Mouse (Mus musculus) kidney, embryonic 14.5 days (tissue): ENCODE data around the gene Mms19. TPM values are rescaled to one million over a fixed set of nuclear protein-coding genes. Genes with fewer than 3 reads are reported as not detected.
A peak's percentile ranks its signal among the peaks of the same experiment; 100 is the strongest.

Experiments
- ATAC-seq: fragments of 200-750 bp; cut with Nextera tagmentation; 2 replicates; pipeline ENCODE4 v1.8.0; 2017; ENCODE audit warnings: moderate number of reproducible peaks, mild to moderate bottlenecking, moderate TSS enrichment, moderate library complexity; ENCODE audit not compliant: low FRiP score, low TSS enrichment
- H3K27ac ChIP-seq: fragments of 300-500 bp; sonication (generic); 2 replicates; pipeline ENCODE4 v1.5.1; 2014; ENCODE audit warnings: low read depth, mild to moderate bottlenecking, low read length, moderate library complexity, mixed read lengths
- H3K27me3 ChIP-seq: fragments of 300-500 bp; sonication (generic); 2 replicates; pipeline ENCODE4 v1.6.1; 2014; ENCODE audit warnings: mild to moderate bottlenecking, low read length; ENCODE audit not compliant: control insufficient read depth, insufficient read depth
- H3K36me3 ChIP-seq: fragments of 300-500 bp; sonication (generic); 2 replicates; pipeline ENCODE4 v1.6.1; 2014; ENCODE audit warnings: low read length, mixed read lengths; ENCODE audit not compliant: control insufficient read depth, insufficient read depth
- H3K4me1 ChIP-seq: fragments of 300-500 bp; sonication (generic); 2 replicates; pipeline ENCODE4 v1.6.1; 2014; ENCODE audit warnings: low read length, mixed read lengths; ENCODE audit not compliant: control insufficient read depth, insufficient read depth
- H3K4me2 ChIP-seq: fragments of 300-500 bp; sonication (generic); replicated peaks from 2 replicates; pipeline ENCODE4 v1.6.1; 2014; ENCODE audit warnings: low read depth, mild to moderate bottlenecking, low read length
- H3K4me3 ChIP-seq: fragments of 300-500 bp; sonication (generic); 2 replicates; pipeline ENCODE4 v1.5.1; 2014; ENCODE audit warnings: mild to moderate bottlenecking, low read length
- H3K9ac ChIP-seq: fragments of 300-500 bp; sonication (generic); 2 replicates; pipeline ENCODE4 v1.6.1; 2014; ENCODE audit warnings: low read depth, mild to moderate bottlenecking, low read length, moderate library complexity
- H3K9me3 ChIP-seq: fragments of 300-500 bp; sonication (generic); 2 replicates; pipeline ENCODE4 v1.6.1; 2016; ENCODE audit warnings: low read length; ENCODE audit not compliant: control insufficient read depth
- WGBS: fragments of 180-500 bp; shearing (Covaris S2); extraction: QIAGEN DNeasy Blood & Tissue Kit; methylation state at CpG from one replicate; pipeline ENCODE4 v1.1.7; 2014; 5-methylcytosine and 5-hydroxymethylcytosine counted together
- polyA plus RNA-seq: library from polyadenylated mRNA; unstranded; fragments of >200 nt; fragmentation: Nextera tagmentation; extraction: Ambion mirVana; gene quantifications from 2 replicates; pipeline ENCODE4 v1.2.1, GENCODE M21; 2014

Mms19 gene
- polyA plus RNA-seq, 1 experiment from 2014 or later, result 42.3 TPM

GRCm38 (mm10) chr19:41902848-41903593, 77.9 kb downstream of the Mms19 start:
- no peak overlapping the region for H3K27ac ChIP-seq
- no peak for ATAC-seq
- no peak overlapping the region for H3K4me2 ChIP-seq
- no peaks in the 10 kb centered on the region for H3K9me3 ChIP-seq
- 85% methylated on average over 10 of the region's 10 CpGs for WGBS
- no peaks in the 10 kb centered on the region for H3K36me3 ChIP-seq
- H3K4me3 ChIP-seq, result no peak overlapping the region
- no peaks in the 10 kb centered on the region for H3K27me3 ChIP-seq
- no peak overlapping the region for H3K9ac ChIP-seq
- no peaks in the 10 kb centered on the region for H3K4me1 ChIP-seq

GRCm38 (mm10) chr19:41901696-41902095, 79.3 kb downstream of the Mms19 start:
- H3K27me3 ChIP-seq, result no peaks in the 10 kb centered on the region
- no peak overlapping the region for H3K9ac ChIP-seq
- H3K36me3 ChIP-seq, result no peaks in the 10 kb centered on the region
- WGBS, result 42% methylated on average over 2 of the region's 2 CpGs
- H3K27ac ChIP-seq, result no peak overlapping the region
- no peak for ATAC-seq
- H3K9me3 ChIP-seq, result no peaks in the 10 kb centered on the region
- H3K4me2 ChIP-seq, result no peak overlapping the region
- no peak overlapping the region for H3K4me3 ChIP-seq
- 0 out of 2 replicates have a peak, but pooled peaks cover 1% of the 10 kb centered on the region for H3K4me1 ChIP-seq

- H3K27ac ChIP-seq, result no peak overlapping the region
- 80% methylated on average over 8 of the region's 8 CpGs for WGBS
- no peaks in the 10 kb centered on the region for H3K9me3 ChIP-seq
- H3K27me3 ChIP-seq, result no peaks in the 10 kb centered on the region
- H3K4me3 ChIP-seq, result no peak overlapping the region
- H3K9ac ChIP-seq, result no peak overlapping the region
- no peaks in the 10 kb centered on the region for H3K36me3 ChIP-seq
- no peak overlapping the region for H3K4me2 ChIP-seq
- ATAC-seq, result no peak
- 0 out of 2 replicates have a peak, but pooled peaks cover 5% of the 10 kb centered on the region for H3K4me1 ChIP-seq
These were observed 80.4 kb downstream of the Mms19 start for GRCm38 (mm10) chr19:41900495-41901090.

GRCm38 (mm10) chr19:41898860-41899259, 82.1 kb downstream of the Mms19 start:
- Histone ChIP-seq H3K4me1 (peaks cover 15% of the 10 kb centered on the region; the same call in 1 of the 2 replicates), H3K27me3 (no peaks in the 10 kb centered on the region), H3K4me2 (no peak overlapping the region), H3K27ac (no peak overlapping the region), H3K36me3 (no peaks in the 10 kb centered on the region), H3K4me3 (no peak overlapping the region), H3K9ac (no peak overlapping the region), H3K9me3 (no peaks in the 10 kb centered on the region)
- WGBS, result 51% methylated on average over 4 of the region's 4 CpGs
- no peak for ATAC-seq

GRCm38 (mm10) chr19:41896319-41896711, 84.6 kb downstream of the Mms19 start:
- H3K27me3 ChIP-seq, result no peaks in the 10 kb centered on the region
- WGBS, result 19% methylated on average over 18 of the region's 18 CpGs
- ATAC-seq, result no peak
- H3K4me3 ChIP-seq, result peak overlapping the region; percentile 70
- H3K4me1 ChIP-seq, result peaks cover 15% of the 10 kb centered on the region; the same call in 1 of the 2 replicates
- peak overlapping the region; percentile 84 for H3K4me2 ChIP-seq
- H3K9me3 ChIP-seq, result no peaks in the 10 kb centered on the region
- H3K36me3 ChIP-seq, result no peaks in the 10 kb centered on the region
- H3K9ac ChIP-seq, result no peak overlapping the region; the same call in 1 of the 2 replicates
- H3K27ac ChIP-seq, result no peak overlapping the region

GRCm38 (mm10) chr19:41895460-41896318, 85.3 kb downstream of the Mms19 start, which contains the start of gene Rrp12:
TSS of gene Rrp12 (minus strand) at chr19:41896173.
- WGBS, result under 1% methylated on average over 46 of the region's 46 CpGs
- 0 out of 2 replicates have a peak, but pooled peaks cover 2% of the 10 kb centered on the region for H3K36me3 ChIP-seq
- ATAC-seq, result peak; percentile 91
- peak within 1 kb of the TSS; percentile 70 for H3K4me3 ChIP-seq
- peak within 1 kb of the TSS; percentile 84 for H3K4me2 ChIP-seq
- peaks cover 15% of the 10 kb centered on the region; the same call in 1 of the 2 replicates for H3K4me1 ChIP-seq
- H3K9me3 ChIP-seq, result no peaks in the 10 kb centered on the region
- peak within 1 kb of the TSS; percentile 54; the same call in 1 of the 2 replicates for H3K9ac ChIP-seq
- no peak within 1 kb of the TSS for H3K27ac ChIP-seq
- no peaks in the 10 kb centered on the region for H3K27me3 ChIP-seq

- Histone ChIP-seq H3K27ac (no peak overlapping the region), H3K9ac (peak overlapping the region; percentile 54; the same call in 1 of the 2 replicates), H3K4me1 (peaks cover 15% of the 10 kb centered on the region; the same call in 1 of the 2 replicates), H3K4me3 (peak overlapping the region; percentile 70), H3K36me3 (peaks cover 7% of the 10 kb centered on the region), H3K27me3 (no peaks in the 10 kb centered on the region), H3K4me2 (peak overlapping the region; percentile 84), H3K9me3 (no peaks in the 10 kb centered on the region)
- no peak for ATAC-seq
- 50% methylated on average over 7 of the region's 7 CpGs for WGBS
These were observed 86.0 kb downstream of the Mms19 start for GRCm38 (mm10) chr19:41894959-41895358.
